Mouse (Mus musculus): ENCODE results near the gene Nhs.

GRCm38 (mm10) chrX:162049616-162050015, 109.9 kb downstream of the Nhs start:
- TF ChIP-seq CTCF (IDR thresholded peaks at IDR 0.05; ENCODE audit: low read depth, low read length): no peak
- TF ChIP-seq GATA2 (IDR thresholded peaks at IDR 0.05; ENCODE audit: borderline replicate concordance, low read depth, low read length): no peak
- TF ChIP-seq POLR2AphosphoS5 (IDR thresholded peaks at IDR 0.05; ENCODE audit: insufficient replicate concordance, low read depth, low read length): no peak
- no peak for TF ChIP-seq TAL1 (conservative IDR thresholded peaks at IDR 0.05; ENCODE audit: low read depth, low read length)
- TF ChIP-seq GATA1 (IDR thresholded peaks at IDR 0.05; ENCODE audit: borderline replicate concordance, low read length): no peak

Data from G1E (cell line).